Mouse (Mus musculus) thymus, postnatal 36 days (tissue): ENCODE results near the gene Lime1.

Source experiments
- DNase-seq, 2 experiments: peaks; one replicate each; pipeline ENCODE4 v3.0.0; 2022; ENCODE audit warnings: mixed read lengths in 2 of 2

The Lime1 gene

GRCm38 (mm10) chr2:181391541-181391940 lies 11.7 kb downstream of the Lime1 start:
- no peak for DNase-seq

GRCm38 (mm10) chr2:181392600-181393213 lies 12.8 kb downstream of the Lime1 start:
- peak; percentile 71 to 77 for DNase-seq

- no peak for DNase-seq
Measured at GRCm38 (mm10) chr2:181394086-181394485, 14.2 kb downstream of the Lime1 start.

- DNase-seq, result no peak
Measured at GRCm38 (mm10) chr2:181397207-181397761, 17.4 kb downstream of the Lime1 start.

- DNase-seq, result no peak
Measured at GRCm38 (mm10) chr2:181401497-181401896, 21.6 kb downstream of the Lime1 start.

- DNase-seq, result no peak
Measured at GRCm38 (mm10) chr2:181403722-181404121, 23.8 kb downstream of the Lime1 start.

- DNase-seq, result no peak
Measured at GRCm38 (mm10) chr2:181409643-181410042, 29.8 kb downstream of the Lime1 start.

GRCm38 (mm10) chr2:181410760-181411473 lies 31.0 kb downstream of the Lime1 start:
- DNase-seq, result peak; percentile 30 to 34

- no peak for DNase-seq
Measured at GRCm38 (mm10) chr2:181413141-181413540, 33.3 kb downstream of the Lime1 start.

GRCm38 (mm10) chr2:181415945-181416344 lies 36.1 kb downstream of the Lime1 start:
- DNase-seq, result no peak

GRCm38 (mm10) chr2:181419359-181419758 lies 39.5 kb downstream of the Lime1 start:
- DNase-seq, result no peak

GRCm38 (mm10) chr2:181420426-181420825 lies 40.5 kb downstream of the Lime1 start:
- no peak for DNase-seq

- no peak for DNase-seq
Measured at GRCm38 (mm10) chr2:181420903-181421638, 41.2 kb downstream of the Lime1 start.

GRCm38 (mm10) chr2:181423834-181424233 lies 44.0 kb downstream of the Lime1 start:
- DNase-seq, result no peak
